Mouse (Mus musculus) forebrain, embryonic 11.5 days (tissue): ENCODE measurements at regions not wholly inside any gene's neighbourhood (a gene's known extent, or its start where the extent isn't known, plus 50 kb on each side); places are given as distances from the start of the nearest gene placed in this dataset.

ENCODE experiments used
- ATAC-seq: fragments of 200-750 bp; cut with Nextera tagmentation; replicated peaks from 2 replicates; pipeline ENCODE4 v1.8.0; 2017; ENCODE audit warnings: moderate TSS enrichment; ENCODE audit not compliant: low FRiP score
- DNase-seq: peaks from one replicate; pipeline ENCODE4 v3.0.0-alpha.2; 2017; ENCODE audit warnings: low spot score
- H3K27ac ChIP-seq: fragments of 300-500 bp; sonication (generic); 2 replicates; pipeline ENCODE4 v1.5.1; 2014; ENCODE audit warnings: low read depth, low read length
- H3K27me3 ChIP-seq: fragments of 300-500 bp; sonication (generic); 2 replicates; pipeline ENCODE4 v1.6.1; 2014; ENCODE audit warnings: mild to moderate bottlenecking, low read length, mixed read lengths; ENCODE audit not compliant: control insufficient read depth, insufficient read depth
- H3K36me3 ChIP-seq: fragments of 300-500 bp; sonication (generic); 2 replicates; pipeline ENCODE4 v1.6.1; 2014; ENCODE audit warnings: mild to moderate bottlenecking, low read length, moderate library complexity, mixed read lengths; ENCODE audit not compliant: control insufficient read depth, insufficient read depth
- H3K4me1 ChIP-seq: fragments of 300-500 bp; sonication (generic); replicated peaks from 2 replicates; pipeline ENCODE4 v1.6.1; 2014; ENCODE audit warnings: low read length, mixed read lengths; ENCODE audit not compliant: control insufficient read depth, insufficient read depth
- H3K4me2 ChIP-seq: fragments of 300-500 bp; sonication (generic); 2 replicates; pipeline ENCODE4 v1.6.1; 2014; ENCODE audit warnings: low read depth, mild to moderate bottlenecking, low read length, moderate library complexity, mixed read lengths; ENCODE audit not compliant: severe bottlenecking
- H3K4me3 ChIP-seq: fragments of 300-500 bp; sonication (generic); 2 replicates; pipeline ENCODE4 v1.5.1; 2014; ENCODE audit warnings: low read depth, low read length
- H3K9ac ChIP-seq: fragments of 300-500 bp; sonication (generic); 2 replicates; pipeline ENCODE4 v1.6.1; 2014; ENCODE audit warnings: low read length
- H3K9me3 ChIP-seq: fragments of 300-500 bp; sonication (generic); 2 replicates; pipeline ENCODE4 v1.6.1; 2016; ENCODE audit warnings: low read length, mixed read lengths; ENCODE audit not compliant: control insufficient read depth
- WGBS: fragments of 180-500 bp; shearing (Covaris S2); extraction: QIAGEN DNeasy Blood & Tissue Kit; methylation state at CpG from one replicate; pipeline ENCODE4 v1.1.7; 2014; 5-methylcytosine and 5-hydroxymethylcytosine counted together

DNA sequence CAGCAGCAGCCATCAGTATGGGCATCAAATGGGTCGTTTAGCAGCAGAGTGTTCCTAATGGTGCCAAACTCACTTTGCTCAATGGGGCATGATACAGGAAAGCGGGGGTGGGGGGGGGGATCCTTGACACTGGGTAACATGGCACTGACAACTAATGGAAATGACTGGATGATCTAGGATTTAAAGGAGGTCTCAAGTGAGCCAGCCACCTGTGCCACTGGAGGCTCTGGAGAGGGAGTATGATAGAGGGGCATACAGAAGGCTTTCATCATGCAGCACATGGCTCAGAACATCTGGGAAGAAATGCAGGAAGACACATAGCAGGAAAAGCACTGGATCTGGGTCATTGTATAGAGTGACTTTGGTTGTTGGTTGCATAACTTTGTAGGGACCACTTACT lies 71.6 kb upstream of the Slc22a23 start:
- no peak for DNase-seq
- Histone ChIP-seq H3K9ac (no peak overlapping the region), H3K27me3 (no peaks in the 10 kb centered on the region), H3K4me2 (no peak overlapping the region), H3K4me3 (no peak overlapping the region), H3K27ac (no peak overlapping the region), H3K9me3 (no peaks in the 10 kb centered on the region), H3K4me1 (no peaks in the 10 kb centered on the region), H3K36me3 (no peaks in the 10 kb centered on the region)
- WGBS = 82% methylated on average over 2 of the region's 2 CpGs
- ATAC-seq = no peak

GRCm38 (mm10) chr13:34414533-34414932 lies 69.6 kb upstream of the Slc22a23 start:
- H3K36me3 ChIP-seq = no peaks in the 10 kb centered on the region
- 94% methylated on average over 2 of the region's 2 CpGs for WGBS
- no peak overlapping the region for H3K4me2 ChIP-seq
- no peak overlapping the region for H3K9ac ChIP-seq
- H3K4me1 ChIP-seq = no peaks in the 10 kb centered on the region
- no peaks in the 10 kb centered on the region for H3K27me3 ChIP-seq
- ATAC-seq = no peak
- no peak for DNase-seq
- H3K4me3 ChIP-seq = no peak overlapping the region
- no peak overlapping the region for H3K27ac ChIP-seq
- no peaks in the 10 kb centered on the region for H3K9me3 ChIP-seq

- ATAC-seq (no peak), DNase-seq (no peak)
- Histone ChIP-seq H3K36me3 (no peaks in the 10 kb centered on the region), H3K27ac (no peak overlapping the region), H3K4me1 (no peaks in the 10 kb centered on the region), H3K4me2 (no peak overlapping the region), H3K9ac (no peak overlapping the region), H3K9me3 (no peaks in the 10 kb centered on the region), H3K27me3 (no peaks in the 10 kb centered on the region), H3K4me3 (no peak overlapping the region)
- WGBS = 63% methylated on average over 2 of the region's 2 CpGs
Observed at GRCm38 (mm10) chr13:34408669-34409055, 63.7 kb upstream of the Slc22a23 start.

GRCm38 (mm10) chr13:34408007-34408668 lies 63.2 kb upstream of the Slc22a23 start:
- no peak for ATAC-seq
- DNase-seq = no peak
- WGBS = 75% methylated on average over 4 of the region's 4 CpGs

DNA sequence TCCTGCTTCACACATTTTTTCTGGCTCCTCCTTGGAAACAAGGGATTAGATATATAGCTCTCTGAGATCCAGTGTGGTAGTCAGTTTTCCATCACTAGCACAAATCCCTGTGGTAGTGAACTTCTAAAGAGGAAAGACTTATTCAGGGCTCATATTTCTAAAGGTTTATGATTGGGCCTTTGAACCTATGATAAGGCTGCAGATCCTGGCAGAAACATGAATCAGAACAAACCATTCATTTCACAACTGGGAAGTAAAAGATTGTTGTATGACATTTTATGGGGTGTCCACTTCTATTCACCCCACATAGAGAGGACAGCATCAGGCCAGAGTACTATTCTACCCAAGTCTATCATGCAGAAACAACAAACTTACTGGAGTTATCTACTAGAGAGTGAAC lies 61.3 kb upstream of the Slc22a23 start:
- H3K27me3 ChIP-seq = no peaks in the 10 kb centered on the region
- H3K4me1 ChIP-seq = no peaks in the 10 kb centered on the region
- ATAC-seq = no peak
- no peak overlapping the region for H3K4me3 ChIP-seq
- H3K27ac ChIP-seq = no peak overlapping the region
- DNase-seq = no peak
- H3K9me3 ChIP-seq = no peaks in the 10 kb centered on the region
- H3K36me3 ChIP-seq = no peaks in the 10 kb centered on the region
- H3K9ac ChIP-seq = no peak overlapping the region
- no peak overlapping the region for H3K4me2 ChIP-seq

More at GRCm38 (mm10) chr13:34408007-34408668, 63.2 kb upstream of the Slc22a23 start:
- no peaks in the 10 kb centered on the region for H3K4me1 ChIP-seq
- no peaks in the 10 kb centered on the region for H3K36me3 ChIP-seq
- H3K4me2 ChIP-seq = no peak overlapping the region
- no peaks in the 10 kb centered on the region for H3K9me3 ChIP-seq
- no peak overlapping the region for H3K4me3 ChIP-seq
- no peak overlapping the region for H3K27ac ChIP-seq
- no peaks in the 10 kb centered on the region for H3K27me3 ChIP-seq
- H3K9ac ChIP-seq = no peak overlapping the region

- H3K36me3 ChIP-seq = no peaks in the 10 kb centered on the region
- no peaks in the 10 kb centered on the region for H3K9me3 ChIP-seq
- H3K27ac ChIP-seq = no peak overlapping the region
- no peaks in the 10 kb centered on the region for H3K27me3 ChIP-seq
- H3K9ac ChIP-seq = no peak overlapping the region
- H3K4me3 ChIP-seq = no peak overlapping the region
- ATAC-seq (no peak), DNase-seq (no peak)
- no peaks in the 10 kb centered on the region for H3K4me1 ChIP-seq
- no peak overlapping the region for H3K4me2 ChIP-seq
- WGBS = 89% methylated on average over 1 of the region's 1 CpGs
Observed at GRCm38 (mm10) chr13:34402631-34403030, 57.6 kb upstream of the Slc22a23 start.

DNA sequence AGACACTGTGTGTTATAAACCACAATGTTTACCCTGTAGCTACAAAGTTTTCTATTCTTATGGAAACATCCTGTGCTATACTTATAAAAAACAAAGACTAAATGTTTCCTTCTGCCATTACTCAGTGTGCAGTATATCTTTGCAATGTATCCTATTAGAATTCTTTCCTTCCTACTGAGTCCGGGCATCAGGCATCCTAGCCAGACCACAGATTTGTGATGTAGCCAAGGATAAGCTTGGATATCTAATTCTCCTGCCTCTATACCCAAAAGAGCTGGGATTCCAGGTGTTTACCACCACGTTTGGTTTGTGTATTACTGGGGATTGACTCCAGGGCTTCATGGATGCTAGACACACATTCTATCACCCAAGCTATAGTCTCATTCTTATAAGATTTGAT lies 56.0 kb upstream of the Slc22a23 start:
- WGBS = 74% methylated on average over 2 of the region's 2 CpGs
- DNase-seq (no peak), ATAC-seq (no peak)
- H3K27me3 ChIP-seq = no peaks in the 10 kb centered on the region
- H3K9me3 ChIP-seq = no peaks in the 10 kb centered on the region
- H3K9ac ChIP-seq = no peak overlapping the region
- no peaks in the 10 kb centered on the region for H3K36me3 ChIP-seq
- H3K4me2 ChIP-seq = no peak overlapping the region
- no peak overlapping the region for H3K27ac ChIP-seq
- no peaks in the 10 kb centered on the region for H3K4me1 ChIP-seq
- no peak overlapping the region for H3K4me3 ChIP-seq

GRCm38 (mm10) chr13:34398847-34399246 lies 53.9 kb upstream of the Slc22a23 start:
- Histone ChIP-seq H3K36me3 (no peaks in the 10 kb centered on the region), H3K27me3 (no peaks in the 10 kb centered on the region), H3K4me1 (no peaks in the 10 kb centered on the region), H3K27ac (no peak overlapping the region), H3K4me2 (no peak overlapping the region), H3K4me3 (no peak overlapping the region), H3K9me3 (no peaks in the 10 kb centered on the region), H3K9ac (no peak overlapping the region)
- no peak for ATAC-seq
- WGBS = 80% methylated on average over 3 of the region's 3 CpGs
- no peak for DNase-seq

DNA sequence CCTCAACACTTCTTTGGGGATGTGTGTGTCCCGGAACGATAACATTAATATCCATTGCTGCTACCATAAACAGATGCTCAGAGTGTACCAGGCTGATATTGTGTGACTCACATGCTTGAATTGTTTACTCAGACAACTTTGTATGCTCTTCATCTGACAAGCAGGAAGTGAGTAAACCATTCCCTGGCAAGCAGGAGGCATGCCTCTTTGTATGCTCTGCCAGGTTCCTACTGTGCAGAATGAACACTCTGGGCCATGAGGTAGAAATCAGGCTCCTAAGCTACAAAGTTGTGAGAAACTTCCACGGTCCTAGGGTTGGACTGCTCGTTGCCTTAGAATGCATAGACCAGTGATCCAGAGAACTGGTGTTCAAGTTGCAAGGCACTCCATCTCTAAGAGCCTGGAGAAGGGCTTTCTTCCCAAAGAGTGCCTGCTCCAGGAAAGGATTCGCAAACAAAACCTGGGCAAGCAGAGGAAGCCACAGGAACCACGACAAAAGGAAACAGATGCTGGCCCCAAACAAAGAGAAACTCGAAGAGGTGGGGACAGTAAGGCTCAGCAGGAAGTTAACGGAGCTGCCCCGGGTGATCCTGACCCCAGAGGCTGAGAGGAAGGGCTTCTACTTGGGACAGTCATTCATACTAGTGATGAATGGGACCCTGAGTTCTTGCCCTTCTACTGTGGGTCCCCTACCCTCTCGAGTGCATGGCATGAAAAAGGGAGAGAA lies 53.2 kb upstream of the Slc22a23 start:
- ATAC-seq = no peak
- H3K4me2 ChIP-seq = no peak overlapping the region
- H3K27ac ChIP-seq = no peak overlapping the region
- WGBS = 38% methylated on average over 10 of the region's 10 CpGs
- no peak for DNase-seq
- no peaks in the 10 kb centered on the region for H3K9me3 ChIP-seq
- H3K4me1 ChIP-seq = no peaks in the 10 kb centered on the region
- H3K4me3 ChIP-seq = no peak overlapping the region
- no peak overlapping the region for H3K9ac ChIP-seq
- H3K27me3 ChIP-seq = no peaks in the 10 kb centered on the region
- H3K36me3 ChIP-seq = no peaks in the 10 kb centered on the region
